Mouse (Mus musculus) midbrain, postnatal 0 days (tissue): ENCODE results near the gene Il12b. TPM values are rescaled to one million over a fixed set of nuclear protein-coding genes. Genes with fewer than 3 reads are reported as not detected.

ENCODE experiments used
- ATAC-seq: fragments of 200-750 bp; cut with Nextera tagmentation; 2 replicates; pipeline ENCODE4 v1.8.0; 2017; ENCODE audit warnings: moderate number of reproducible peaks, mild to moderate bottlenecking, moderate TSS enrichment, moderate library complexity; ENCODE audit not compliant: low FRiP score
- DNase-seq: peaks from one replicate; pipeline ENCODE4 v3.0.0-alpha.2; 2015; ENCODE audit warnings: low spot score
- H3K27ac ChIP-seq: fragments of 300-500 bp; sonication (generic); 2 replicates; pipeline ENCODE4 v1.5.1; 2014; ENCODE audit warnings: low read depth, mild to moderate bottlenecking, low read length, mixed read lengths
- H3K27me3 ChIP-seq: fragments of 300-500 bp; sonication (generic); 2 replicates; pipeline ENCODE4 v1.6.1; 2014; ENCODE audit warnings: low read length, control low read depth, mixed read lengths; ENCODE audit not compliant: insufficient read depth
- H3K36me3 ChIP-seq: fragments of 300-500 bp; sonication (generic); 2 replicates; pipeline ENCODE4 v1.6.1; 2014; ENCODE audit warnings: low read length, control low read depth, mixed read lengths; ENCODE audit not compliant: insufficient read depth
- H3K4me1 ChIP-seq: fragments of 300-500 bp; sonication (generic); 2 replicates; pipeline ENCODE4 v1.6.1; 2014; ENCODE audit warnings: mild to moderate bottlenecking, control low read depth, antibody characterized with exemption, low read length, mixed read lengths; ENCODE audit not compliant: insufficient read depth
- H3K4me2 ChIP-seq: fragments of 300-500 bp; sonication (generic); 2 replicates; pipeline ENCODE4 v1.6.1; 2014; ENCODE audit warnings: low read depth, mild to moderate bottlenecking, low read length, mixed read lengths; ENCODE audit not compliant: poor library complexity, severe bottlenecking
- H3K4me3 ChIP-seq: fragments of 300-500 bp; sonication (generic); 2 replicates; pipeline ENCODE4 v1.5.1; 2014; ENCODE audit warnings: low read depth, mild to moderate bottlenecking, low read length, moderate library complexity
- H3K9ac ChIP-seq: fragments of 300-500 bp; sonication (generic); replicated peaks from 2 replicates; pipeline ENCODE4 v1.6.1; 2014; ENCODE audit warnings: mild to moderate bottlenecking, low read length, moderate library complexity, mixed read lengths; ENCODE audit not compliant: poor library complexity, severe bottlenecking
- H3K9me3 ChIP-seq: fragments of 300-500 bp; sonication (generic); 2 replicates; pipeline ENCODE4 v1.6.1; 2016; ENCODE audit warnings: low read length, control low read depth
- CTCF ChIP-seq: IDR thresholded peaks from 2 replicates; pipeline ENCODE4 v1.5.1; 2016; ENCODE audit warnings: antibody characterized with exemption, mild to moderate bottlenecking
- WGBS: fragments of 180-500 bp; shearing (Covaris S2); extraction: QIAGEN DNeasy Blood & Tissue Kit; methylation state at CpG from one replicate; pipeline ENCODE4 v1.1.7; 2014; 5-methylcytosine and 5-hydroxymethylcytosine counted together
- polyA plus RNA-seq: library from polyadenylated mRNA; unstranded; fragments of >200 nt; fragmentation: Nextera tagmentation; extraction: Ambion mirVana; gene quantifications from 2 replicates; pipeline ENCODE4 v1.2.1, GENCODE M21; 2015
- total RNA-seq: library from RNA; depleted of rRNA; stranded (reverse); fragments of >200 nt; gene quantifications from 2 replicates; pipeline ENCODE4 v1.2.3, GENCODE M21; 2014

Gene Il12b
- total and polyA plus RNA-seq, 2 experiments from 2014 or later = not detected

- Histone ChIP-seq H3K4me1 (no peaks in the 10 kb centered on the region), H3K9ac (no peak overlapping the region), H3K36me3 (no peaks in the 10 kb centered on the region), H3K27me3 (no peaks in the 10 kb centered on the region), H3K4me3 (no peak overlapping the region), H3K27ac (no peak overlapping the region), H3K4me2 (no peak overlapping the region), H3K9me3 (no peaks in the 10 kb centered on the region)
- ATAC-seq (no peak), DNase-seq (no peak)
- WGBS = 83% methylated on average over 3 of the region's 3 CpGs
- no peak for TF ChIP-seq CTCF
Measured at GRCm38 (mm10) chr11:44414605-44415004, 14.7 kb downstream of the Il12b start.

- H3K9ac ChIP-seq = no peak overlapping the region
- no peaks in the 10 kb centered on the region for H3K4me1 ChIP-seq
- ATAC-seq (no peak), DNase-seq (no peak)
- no peak overlapping the region for H3K27ac ChIP-seq
- H3K36me3 ChIP-seq = no peaks in the 10 kb centered on the region
- H3K9me3 ChIP-seq = no peaks in the 10 kb centered on the region
- 93% methylated on average over 1 of the region's 1 CpGs for WGBS
- no peak for TF ChIP-seq CTCF
- no peak overlapping the region for H3K4me3 ChIP-seq
- no peaks in the 10 kb centered on the region for H3K27me3 ChIP-seq
- H3K4me2 ChIP-seq = no peak overlapping the region
Measured at GRCm38 (mm10) chr11:44417403-44417802, 17.5 kb downstream of the Il12b start.

- 66% methylated on average over 10 of the region's 10 CpGs for WGBS
- no peak overlapping the region for H3K27ac ChIP-seq
- TF ChIP-seq CTCF = no peak
- H3K4me1 ChIP-seq = no peaks in the 10 kb centered on the region; the same call in 1 of the 2 replicates
- ATAC-seq (no peak), DNase-seq (no peak)
- no peak overlapping the region for H3K9ac ChIP-seq
- H3K27me3 ChIP-seq = no peaks in the 10 kb centered on the region
- H3K4me2 ChIP-seq = no peak overlapping the region
- H3K4me3 ChIP-seq = no peak overlapping the region
- H3K9me3 ChIP-seq = no peaks in the 10 kb centered on the region
- H3K36me3 ChIP-seq = no peaks in the 10 kb centered on the region
Measured at GRCm38 (mm10) chr11:44422337-44423111, 22.7 kb downstream of the Il12b start.

- 0 out of 2 replicates have a peak overlapping the region, but pooled peaks have one; percentile 72 for H3K27ac ChIP-seq
- DNase-seq (no peak), ATAC-seq (no peak)
- no peaks in the 10 kb centered on the region; the same call in 1 of the 2 replicates for H3K4me1 ChIP-seq
- TF ChIP-seq CTCF = no peak
- H3K4me3 ChIP-seq = no peak overlapping the region
- no peak overlapping the region for H3K9ac ChIP-seq
- 48% methylated on average over 6 of the region's 6 CpGs for WGBS
- no peaks in the 10 kb centered on the region for H3K27me3 ChIP-seq
- H3K9me3 ChIP-seq = no peaks in the 10 kb centered on the region
- no peak overlapping the region for H3K4me2 ChIP-seq
- no peaks in the 10 kb centered on the region for H3K36me3 ChIP-seq
Measured at GRCm38 (mm10) chr11:44423261-44423660, 23.4 kb downstream of the Il12b start.

- Histone ChIP-seq H3K4me3 (no peak overlapping the region), H3K9ac (no peak overlapping the region), H3K4me2 (no peak overlapping the region), H3K36me3 (no peaks in the 10 kb centered on the region), H3K9me3 (no peaks in the 10 kb centered on the region), H3K27ac (peak overlapping the region; percentile 72), H3K27me3 (no peaks in the 10 kb centered on the region), H3K4me1 (no peaks in the 10 kb centered on the region; the same call in 1 of the 2 replicates)
- DNase-seq = no peak
- TF ChIP-seq CTCF = no peak
- no peak for ATAC-seq
- WGBS = 40% methylated on average over 5 of the region's 5 CpGs
Measured at GRCm38 (mm10) chr11:44423955-44424354, 24.1 kb downstream of the Il12b start.

- H3K36me3 ChIP-seq = no peaks in the 10 kb centered on the region
- no peak for ATAC-seq
- 82% methylated on average over 8 of the region's 8 CpGs for WGBS
Measured at GRCm38 (mm10) chr11:44425006-44425405, 25.1 kb downstream of the Il12b start.

More at GRCm38 (mm10) chr11:44425006-44425405, 25.1 kb downstream of the Il12b start:
- no peak for TF ChIP-seq CTCF
- Histone ChIP-seq H3K27me3 (no peaks in the 10 kb centered on the region), H3K27ac (no peak overlapping the region), H3K4me3 (no peak overlapping the region), H3K4me1 (no peaks in the 10 kb centered on the region; the same call in 1 of the 2 replicates), H3K4me2 (no peak overlapping the region), H3K9me3 (no peaks in the 10 kb centered on the region), H3K9ac (no peak overlapping the region)
- DNase-seq = no peak
